Mouse (Mus musculus): Measurements from ENCODE around the gene Snap91. TPM values are rescaled to one million over a fixed set of nuclear protein-coding genes. Genes with fewer than 3 reads are reported as not detected.

Snap91 gene
- polyA plus RNA-seq, 1 experiment from 2014 or later = 4.9 TPM

- Histone ChIP-seq H3K36me3 (ENCODE audit: control insufficient read depth, insufficient read depth, low read length) (no peaks in the 10 kb centered on the region), H3K4me2 (ENCODE audit: low read depth, low read length) (no peak overlapping the region), H3K9ac (ENCODE audit: low read length) (no peak overlapping the region), H3K27ac (ENCODE audit: low read length) (no peak overlapping the region), H3K4me1 (replicated peaks; ENCODE audit: control insufficient read depth, insufficient read depth, low read length) (no peaks in the 10 kb centered on the region), H3K9me3 (ENCODE audit: control insufficient read depth, low read length) (no peaks in the 10 kb centered on the region), H3K4me3 (ENCODE audit: low read length) (no peak overlapping the region), H3K27me3 (ENCODE audit: control insufficient read depth, insufficient read depth, low read depth, low read length) (no peaks in the 10 kb centered on the region)
- WGBS = 59% methylated on average over 7 of the region's 7 CpGs
- no peak for ATAC-seq (ENCODE audit: low read depth)
Observed at GRCm38 (mm10) chr9:86725604-86726380, 154.7 kb downstream of the Snap91 start.

- H3K4me2 ChIP-seq (ENCODE audit: low read depth, low read length) = no peak overlapping the region
- WGBS = 67% methylated on average over 4 of the region's 4 CpGs
Observed at GRCm38 (mm10) chr9:86725066-86725465, 155.4 kb downstream of the Snap91 start.

GRCm38 (mm10) chr9:86720794-86721193 lies 159.7 kb downstream of the Snap91 start:
- Histone ChIP-seq H3K27me3 (ENCODE audit: control insufficient read depth, insufficient read depth, low read depth, low read length) (no peaks in the 10 kb centered on the region), H3K4me2 (ENCODE audit: low read depth, low read length) (no peak overlapping the region), H3K4me3 (ENCODE audit: low read length) (no peak overlapping the region), H3K36me3 (ENCODE audit: control insufficient read depth, insufficient read depth, low read length) (no peaks in the 10 kb centered on the region), H3K9me3 (ENCODE audit: control insufficient read depth, low read length) (no peaks in the 10 kb centered on the region), H3K9ac (ENCODE audit: low read length) (no peak overlapping the region), H3K27ac (ENCODE audit: low read length) (no peak overlapping the region), H3K4me1 (replicated peaks; ENCODE audit: control insufficient read depth, insufficient read depth, low read length) (no peaks in the 10 kb centered on the region)
- ATAC-seq (ENCODE audit: low read depth) = no peak
- WGBS = 78% methylated on average over 2 of the region's 2 CpGs

More at GRCm38 (mm10) chr9:86725066-86725465, 155.4 kb downstream of the Snap91 start:
- H3K36me3 ChIP-seq (ENCODE audit: control insufficient read depth, insufficient read depth, low read length) = no peaks in the 10 kb centered on the region
- no peak overlapping the region for H3K9ac ChIP-seq (ENCODE audit: low read length)
- no peak overlapping the region for H3K27ac ChIP-seq (ENCODE audit: low read length)
- H3K27me3 ChIP-seq (ENCODE audit: control insufficient read depth, insufficient read depth, low read depth, low read length) = no peaks in the 10 kb centered on the region
- no peaks in the 10 kb centered on the region for H3K4me1 ChIP-seq (replicated peaks; ENCODE audit: control insufficient read depth, insufficient read depth, low read length)
- no peak overlapping the region for H3K4me3 ChIP-seq (ENCODE audit: low read length)
- no peak for ATAC-seq (ENCODE audit: low read depth)
- H3K9me3 ChIP-seq (ENCODE audit: control insufficient read depth, low read length) = no peaks in the 10 kb centered on the region

- Histone ChIP-seq H3K27ac (ENCODE audit: low read length) (no peak overlapping the region), H3K4me3 (ENCODE audit: low read length) (no peak overlapping the region), H3K4me1 (replicated peaks; ENCODE audit: control insufficient read depth, insufficient read depth, low read length) (no peaks in the 10 kb centered on the region), H3K36me3 (ENCODE audit: control insufficient read depth, insufficient read depth, low read length) (no peaks in the 10 kb centered on the region), H3K4me2 (ENCODE audit: low read depth, low read length) (no peak overlapping the region), H3K9ac (ENCODE audit: low read length) (no peak overlapping the region), H3K9me3 (ENCODE audit: control insufficient read depth, low read length) (no peaks in the 10 kb centered on the region), H3K27me3 (ENCODE audit: control insufficient read depth, insufficient read depth, low read depth, low read length) (no peaks in the 10 kb centered on the region)
- no peak for ATAC-seq (ENCODE audit: low read depth)
- WGBS = 84% methylated on average over 5 of the region's 5 CpGs
Observed at GRCm38 (mm10) chr9:86720227-86720626, 160.2 kb downstream of the Snap91 start.

GRCm38 (mm10) chr9:86717119-86717518 lies 163.3 kb downstream of the Snap91 start:
- Histone ChIP-seq H3K4me3 (ENCODE audit: low read length) (no peak overlapping the region), H3K4me1 (replicated peaks; ENCODE audit: control insufficient read depth, insufficient read depth, low read length) (no peaks in the 10 kb centered on the region), H3K4me2 (ENCODE audit: low read depth, low read length) (no peak overlapping the region), H3K27ac (ENCODE audit: low read length) (no peak overlapping the region), H3K9me3 (ENCODE audit: control insufficient read depth, low read length) (no peaks in the 10 kb centered on the region), H3K27me3 (ENCODE audit: control insufficient read depth, insufficient read depth, low read depth, low read length) (no peaks in the 10 kb centered on the region), H3K36me3 (ENCODE audit: control insufficient read depth, insufficient read depth, low read length) (no peaks in the 10 kb centered on the region), H3K9ac (ENCODE audit: low read length) (no peak overlapping the region)
- no peak for ATAC-seq (ENCODE audit: low read depth)
- 30% methylated on average over 5 of the region's 5 CpGs for WGBS

GRCm38 (mm10) chr9:86716540-86716939 lies 163.9 kb downstream of the Snap91 start:
- no peak for ATAC-seq (ENCODE audit: low read depth)
- no peaks in the 10 kb centered on the region for H3K9me3 ChIP-seq (ENCODE audit: control insufficient read depth, low read length)
- H3K36me3 ChIP-seq (ENCODE audit: control insufficient read depth, insufficient read depth, low read length) = no peaks in the 10 kb centered on the region
- WGBS = 33% methylated on average over 2 of the region's 2 CpGs
- no peak overlapping the region for H3K4me3 ChIP-seq (ENCODE audit: low read length)
- H3K4me2 ChIP-seq (ENCODE audit: low read depth, low read length) = no peak overlapping the region
- H3K9ac ChIP-seq (ENCODE audit: low read length) = no peak overlapping the region
- H3K27me3 ChIP-seq (ENCODE audit: control insufficient read depth, insufficient read depth, low read depth, low read length) = no peaks in the 10 kb centered on the region
- H3K27ac ChIP-seq (ENCODE audit: low read length) = no peak overlapping the region
- H3K4me1 ChIP-seq (replicated peaks; ENCODE audit: control insufficient read depth, insufficient read depth, low read length) = no peaks in the 10 kb centered on the region

Other genes starting within 250 kb of the Snap91 start
- gene Me1, start 184.7 kb downstream of the Snap91 start, polyA plus RNA-seq (2015; fragmentation: Nextera tagmentation; extraction: Ambion mirVana) = 24.8 and 26.2 TPM in 2 replicates
- 40.0 and 48.1 TPM in 2 replicates for gene Prss35, start 137.0 kb downstream of the Snap91 start, polyA plus RNA-seq (2015; fragmentation: Nextera tagmentation; extraction: Ambion mirVana)
- gene Ripply2, start 134.9 kb upstream of the Snap91 start, polyA plus RNA-seq (2015; fragmentation: Nextera tagmentation; extraction: Ambion mirVana) = not detected in 2 replicates
- gene Cyb5r4, start 141.4 kb upstream of the Snap91 start, polyA plus RNA-seq (2015; fragmentation: Nextera tagmentation; extraction: Ambion mirVana) = 51.8 and 53.2 TPM in 2 replicates

Measured in lung, embryonic 16.5 days (tissue).